ENCODE assay signal across 9 mouse cellular contexts in the genomic region with DNA sequence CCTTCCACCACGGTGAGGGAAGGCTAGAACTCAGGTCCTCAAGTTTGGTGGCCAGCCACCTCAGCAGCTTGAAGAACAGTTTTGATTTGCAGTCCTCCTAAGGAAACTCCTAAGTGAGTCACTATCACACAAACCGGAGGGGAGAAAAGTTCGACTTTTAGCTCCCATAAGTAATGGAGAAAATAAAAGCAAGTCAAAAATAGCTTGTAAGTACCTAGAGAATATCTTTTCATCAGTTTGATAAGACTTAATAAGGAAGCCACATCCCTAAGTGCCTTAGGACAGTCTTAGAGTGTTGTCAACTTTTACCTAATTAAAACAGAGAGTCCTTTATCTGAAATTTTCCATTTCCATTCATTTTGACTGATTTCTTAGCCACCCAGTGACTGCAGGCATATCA. TPM values are rescaled to one million over a fixed set of nuclear protein-coding genes. Genes with fewer than 3 reads are reported as not detected.
DNase-seq lines count a peak whose midpoint lies in the region; ATAC-seq and TF ChIP-seq lines count a peak whose summit lies in the region.
"Had no signal": no experiment of that assay in that cellular context is flagged by ENCODE, and none has a peak within 500 bp of the region (broad histone marks: within the 10 kb centered on the region; RNA-seq: fewer than 3 reads in every experiment).

No protein-coding gene starts in this region.

- H3K27me3 ChIP-seq in liver, adult 2 months (ENCODE audit: control insufficient read depth, insufficient read depth, low read length), result no peaks in the 10 kb centered on the region
- peaks cover 10% of the 10 kb centered on the region for H3K27me3 ChIP-seq in hindbrain, embryonic 16.5 days (replicated peaks; ENCODE audit: control insufficient read depth, insufficient read depth, low read length)

- no peak for TF ChIP-seq POLR2A in liver, adult 2 months (IDR thresholded peaks at IDR 0.05; ENCODE audit: extremely low read depth, insufficient read depth, low read length)

- H3K27ac ChIP-seq in liver, adult 2 months (replicated peaks; ENCODE audit: insufficient read depth, low read depth, low read length), result peak overlapping the region; percentile 90
- no peak overlapping the region for H3K27ac ChIP-seq in hindbrain, embryonic 16.5 days (ENCODE audit: low read depth, low read length)
- peak overlapping the region; percentile 95 for H3K27ac ChIP-seq in macrophage

- no peaks in the 10 kb centered on the region for H3K9me3 ChIP-seq in hindbrain, embryonic 16.5 days (ENCODE audit: control insufficient read depth, low read length)

- H3K4me3 ChIP-seq in liver, adult 2 months (ENCODE audit: insufficient read depth, low read depth, low read length), result peak overlapping the region; percentile 70
- 0 out of 2 replicates have a peak overlapping the region, but pooled peaks have one; percentile 6 for H3K4me3 ChIP-seq in hindbrain, embryonic 16.5 days (ENCODE audit: low read length)
- peak overlapping the region; percentile 91 for H3K4me3 ChIP-seq in macrophage (ENCODE audit: inconsistent target)

- WGBS in liver, adult 2 months, result 10% methylated on average over 3 of the region's 3 CpGs
- 42% methylated on average over 3 of the region's 3 CpGs for WGBS in hindbrain, embryonic 16.5 days
- WGBS in macrophage (ENCODE audit: missing documents), result 48% methylated on average over 2 of the region's 3 CpGs

- H3K4me1 ChIP-seq in liver, adult 2 months (ENCODE audit: control insufficient read depth, insufficient read depth, low read length), result peaks cover 22% of the 10 kb centered on the region
- peaks cover 13% of the 10 kb centered on the region for H3K4me1 ChIP-seq in hindbrain, embryonic 16.5 days (ENCODE audit: control insufficient read depth, insufficient read depth, low read depth, low read length)

- H3K4me2 ChIP-seq in hindbrain, embryonic 16.5 days (ENCODE audit: low read length), result no peak overlapping the region; the same call in 1 of the 2 replicates

- no peak for TF ChIP-seq CTCF in liver, adult 2 months (IDR thresholded peaks at IDR 0.05; ENCODE audit: low read depth, low read length)

- DNase-seq in embryo, embryonic 10.5 days (ENCODE audit: low spot score), result peak; percentile 22
- no peak for DNase-seq in embryo, embryonic 9.5 days (ENCODE audit: extremely low spot score)
- no peak for DNase-seq in liver, adult 2 months (ENCODE audit: extremely low read depth, low read depth, low spot score)
- DNase-seq in liver, result no peak
- no peak for DNase-seq in frontal cortex, postnatal 14 days (ENCODE audit: low spot score in 2 of 2)
- DNase-seq in layer of hippocampus, adult 11-12 months (ENCODE audit: low spot score), result no peak
- DNase-seq: cerebellum, adult 9-11 months had no signal

- ATAC-seq in hindbrain, embryonic 16.5 days, result no peak

- 0 out of 2 replicates have a peak, but pooled peaks cover 2% of the 10 kb centered on the region for H3K36me3 ChIP-seq in liver, adult 2 months (ENCODE audit: control insufficient read depth, insufficient read depth, low read length)
- H3K36me3 ChIP-seq in hindbrain, embryonic 16.5 days (ENCODE audit: control insufficient read depth, insufficient read depth, low read length), result no peaks in the 10 kb centered on the region
- peaks cover 5% of the 10 kb centered on the region; the same call in 1 of the 2 replicates for H3K36me3 ChIP-seq in macrophage (ENCODE audit: inconsistent target)

- peak overlapping the region; percentile 84 for H3K9ac ChIP-seq in liver, adult 2 months (ENCODE audit: low read depth, low read length)
- H3K9ac ChIP-seq in hindbrain, embryonic 16.5 days (ENCODE audit: low read depth, low read length), result no peak overlapping the region

- H3K79me2 ChIP-seq in liver, adult 2 months (ENCODE audit: control insufficient read depth, insufficient read depth, low read length), result peaks cover 28% of the 10 kb centered on the region; the same call in 1 of the 2 replicates
- peaks cover 65% of the 10 kb centered on the region for H3K79me2 ChIP-seq in macrophage (ENCODE audit: inconsistent target)

RNA-seq across cellular contexts. Expression of gene Rbm47, which starts 23.3 kb away (rescaled TPM):
- 63.5 and 81.8 TPM in 2 replicates for total RNA-seq in liver, adult 2 months (2014; rRNA removed)
- polyA plus RNA-seq in liver, adult 2 months (2012; rRNA removed), result 47.4 and 58.7 TPM in 2 replicates
- polyA plus RNA-seq in hindbrain, embryonic 16.5 days (2015; fragmentation: Nextera tagmentation; extraction: Ambion mirVana), result 6.7 and 6.9 TPM in 2 replicates
- total RNA-seq in macrophage (2018; cell fraction: chromatin; rRNA removed), result 100 to 1,000 TPM; 212 to 432 (median 310) TPM
- 100 to 1,000 TPM in 10 of 26 experiments, 10 to 100 TPM in 16; 76.7 to 169 (median 96.4) TPM for total RNA-seq in macrophage (2018; cell fraction: cytosol; rRNA removed)
- 100 to 1,000 TPM; 195 to 431 (median 259) TPM for total RNA-seq in macrophage (2018; cell fraction: nucleus; rRNA removed)
- polyA plus RNA-seq in macrophage (2018), result 35.3 to 62.0 TPM (median 41.0 TPM) in 3 replicates

Comparison
In these comparisons a context has a peak if more than half of its experiments do, and no peak if none do; other contexts are left out.
1. H3K4me3 ChIP-seq: peak in every context shown above with its lines; median percentile 91 in macrophage; 70 in liver, adult 2 months; 6 in hindbrain, embryonic 16.5 days.